Mouse (Mus musculus) stomach, embryonic 16.5 days (tissue): ENCODE measurements around the gene Mcur1. TPM values are rescaled to one million over a fixed set of nuclear protein-coding genes. Genes with fewer than 3 reads are reported as not detected.
A peak's percentile ranks its signal among the peaks of the same experiment; 100 is the strongest.

Source experiments
- ATAC-seq: fragments of 200-750 bp; cut with Nextera tagmentation; 2 replicates; pipeline ENCODE4 v1.8.0; 2017; ENCODE audit warnings: moderate number of reproducible peaks, moderate TSS enrichment; ENCODE audit not compliant: insufficient read depth, low FRiP score
- H3K27ac ChIP-seq: fragments of 300-500 bp; sonication (generic); 2 replicates; pipeline ENCODE4 v1.5.1; 2014; ENCODE audit warnings: low read length
- H3K27me3 ChIP-seq: fragments of 300-500 bp; sonication (generic); 2 replicates; pipeline ENCODE4 v1.6.1; 2014; ENCODE audit warnings: low read length, control low read depth, mixed read lengths; ENCODE audit not compliant: control insufficient read depth, insufficient read depth
- H3K36me3 ChIP-seq: fragments of 300-500 bp; sonication (generic); 2 replicates; pipeline ENCODE4 v1.6.1; 2014; ENCODE audit warnings: low read length; ENCODE audit not compliant: control insufficient read depth, insufficient read depth
- H3K4me1 ChIP-seq: fragments of 300-500 bp; sonication (generic); 2 replicates; pipeline ENCODE4 v1.6.1; 2014; ENCODE audit warnings: low read length, control low read depth, mixed read lengths; ENCODE audit not compliant: control insufficient read depth, insufficient read depth
- H3K4me2 ChIP-seq: fragments of 300-500 bp; sonication (generic); 2 replicates; pipeline ENCODE4 v1.6.1; 2014; ENCODE audit warnings: low read depth, low read length, mixed read lengths
- H3K4me3 ChIP-seq: fragments of 300-500 bp; sonication (generic); replicated peaks from 2 replicates; pipeline ENCODE4 v1.5.1; 2014; ENCODE audit warnings: mild to moderate bottlenecking, low read length
- H3K9ac ChIP-seq: fragments of 300-500 bp; sonication (generic); 2 replicates; pipeline ENCODE4 v1.6.1; 2014; ENCODE audit warnings: low read length
- H3K9me3 ChIP-seq: fragments of 300-500 bp; sonication (generic); replicated peaks from 2 replicates; pipeline ENCODE4 v1.6.1; 2016; ENCODE audit warnings: low read length, control low read depth; ENCODE audit not compliant: control insufficient read depth
- WGBS: fragments of 180-500 bp; shearing (Covaris S2); extraction: QIAGEN DNeasy Blood & Tissue Kit; methylation state at CpG from one replicate; pipeline ENCODE4 v1.1.7; 2014; 5-methylcytosine and 5-hydroxymethylcytosine counted together
- polyA plus RNA-seq: library from polyadenylated mRNA; unstranded; fragments of >200 nt; fragmentation: Nextera tagmentation; extraction: Ambion mirVana; gene quantifications from 2 replicates; pipeline ENCODE4 v1.2.1, GENCODE M21; 2015

The Mcur1 gene
- polyA plus RNA-seq, 1 experiment from 2014 or later = 10.6 TPM

GRCm38 (mm10) chr13:43512736-43513135 lies 47.3 kb downstream of the Mcur1 start:
- no peak overlapping the region for H3K4me3 ChIP-seq
- H3K27ac ChIP-seq = no peak overlapping the region
- no peaks in the 10 kb centered on the region for H3K9me3 ChIP-seq
- no peaks in the 10 kb centered on the region for H3K4me1 ChIP-seq
- H3K36me3 ChIP-seq = no peaks in the 10 kb centered on the region
- ATAC-seq = no peak
- H3K9ac ChIP-seq = no peak overlapping the region
- WGBS = 81% methylated on average over 3 of the region's 3 CpGs
- H3K4me2 ChIP-seq = no peak overlapping the region
- no peaks in the 10 kb centered on the region for H3K27me3 ChIP-seq

GRCm38 (mm10) chr13:43505798-43506197 lies 54.2 kb downstream of the Mcur1 start:
- Histone ChIP-seq H3K27me3 (no peaks in the 10 kb centered on the region), H3K9me3 (no peaks in the 10 kb centered on the region), H3K27ac (no peak overlapping the region), H3K4me1 (peaks cover 4% of the 10 kb centered on the region), H3K4me3 (no peak overlapping the region), H3K9ac (no peak overlapping the region), H3K4me2 (no peak overlapping the region), H3K36me3 (no peaks in the 10 kb centered on the region)
- WGBS = 84% methylated on average over 3 of the region's 3 CpGs
- ATAC-seq = no peak

GRCm38 (mm10) chr13:43503395-43503850 lies 56.6 kb downstream of the Mcur1 start:
- Histone ChIP-seq H3K36me3 (no peaks in the 10 kb centered on the region), H3K4me3 (peak overlapping the region; percentile 29), H3K4me1 (peaks cover 6% of the 10 kb centered on the region), H3K9me3 (no peaks in the 10 kb centered on the region), H3K9ac (peak overlapping the region; percentile 54), H3K4me2 (peak overlapping the region; percentile 54), H3K27me3 (no peaks in the 10 kb centered on the region), H3K27ac (peak overlapping the region; percentile 73)
- WGBS = 2% methylated on average over 19 of the region's 19 CpGs
- ATAC-seq = peak; percentile 94

- WGBS = 89% methylated on average over 5 of the region's 5 CpGs
- H3K4me3 ChIP-seq = no peak overlapping the region
- H3K9ac ChIP-seq = no peak overlapping the region
- peaks cover 6% of the 10 kb centered on the region for H3K4me1 ChIP-seq
- H3K9me3 ChIP-seq = no peaks in the 10 kb centered on the region
- H3K27ac ChIP-seq = no peak overlapping the region
- no peak for ATAC-seq
- no peaks in the 10 kb centered on the region for H3K36me3 ChIP-seq
- no peaks in the 10 kb centered on the region for H3K27me3 ChIP-seq
- H3K4me2 ChIP-seq = no peak overlapping the region
Measured at GRCm38 (mm10) chr13:43501601-43502000, 58.4 kb downstream of the Mcur1 start.

GRCm38 (mm10) chr13:43500483-43500850 lies 59.5 kb downstream of the Mcur1 start:
- Histone ChIP-seq H3K36me3 (no peaks in the 10 kb centered on the region), H3K27ac (no peak overlapping the region), H3K9ac (no peak overlapping the region), H3K9me3 (no peaks in the 10 kb centered on the region), H3K4me2 (no peak overlapping the region), H3K4me1 (peaks cover 6% of the 10 kb centered on the region), H3K27me3 (no peaks in the 10 kb centered on the region), H3K4me3 (no peak overlapping the region)
- 95% methylated on average over 4 of the region's 4 CpGs for WGBS
- ATAC-seq = no peak

GRCm38 (mm10) chr13:43499731-43500482 lies 60.1 kb downstream of the Mcur1 start:
- no peak overlapping the region for H3K4me2 ChIP-seq
- ATAC-seq = no peak
- WGBS = 66% methylated on average over 7 of the region's 7 CpGs
- H3K9me3 ChIP-seq = no peaks in the 10 kb centered on the region
- H3K4me1 ChIP-seq = peaks cover 6% of the 10 kb centered on the region
- H3K27me3 ChIP-seq = no peaks in the 10 kb centered on the region
- H3K4me3 ChIP-seq = no peak overlapping the region
- no peak overlapping the region for H3K9ac ChIP-seq
- H3K27ac ChIP-seq = no peak overlapping the region
- H3K36me3 ChIP-seq = no peaks in the 10 kb centered on the region

GRCm38 (mm10) chr13:43498849-43499248 lies 61.1 kb downstream of the Mcur1 start:
- 54% methylated on average over 14 of the region's 14 CpGs for WGBS
- Histone ChIP-seq H3K4me1 (peaks cover 6% of the 10 kb centered on the region), H3K4me2 (no peak overlapping the region), H3K36me3 (no peaks in the 10 kb centered on the region), H3K27me3 (no peaks in the 10 kb centered on the region), H3K9ac (no peak overlapping the region), H3K4me3 (no peak overlapping the region), H3K27ac (no peak overlapping the region), H3K9me3 (no peaks in the 10 kb centered on the region)
- ATAC-seq = no peak

- Histone ChIP-seq H3K9ac (no peak overlapping the region), H3K4me2 (no peak overlapping the region), H3K27me3 (no peaks in the 10 kb centered on the region), H3K27ac (no peak overlapping the region), H3K4me1 (peaks cover 3% of the 10 kb centered on the region; the same call in 1 of the 2 replicates), H3K9me3 (no peaks in the 10 kb centered on the region), H3K4me3 (no peak overlapping the region), H3K36me3 (no peaks in the 10 kb centered on the region)
- 90% methylated on average over 3 of the region's 3 CpGs for WGBS
- no peak for ATAC-seq
Measured at GRCm38 (mm10) chr13:43497769-43498168, 62.2 kb downstream of the Mcur1 start.

GRCm38 (mm10) chr13:43496660-43497059 lies 63.3 kb downstream of the Mcur1 start:
- H3K4me2 ChIP-seq = no peak overlapping the region
- H3K9ac ChIP-seq = no peak overlapping the region
- H3K4me3 ChIP-seq = no peak overlapping the region
- 28% methylated on average over 2 of the region's 2 CpGs for WGBS
- no peak overlapping the region for H3K27ac ChIP-seq
- H3K4me1 ChIP-seq = 0 out of 2 replicates have a peak, but pooled peaks cover 3% of the 10 kb centered on the region
- no peaks in the 10 kb centered on the region for H3K9me3 ChIP-seq
- H3K36me3 ChIP-seq = no peaks in the 10 kb centered on the region
- H3K27me3 ChIP-seq = no peaks in the 10 kb centered on the region
- ATAC-seq = no peak
